In the genomic region with DNA sequence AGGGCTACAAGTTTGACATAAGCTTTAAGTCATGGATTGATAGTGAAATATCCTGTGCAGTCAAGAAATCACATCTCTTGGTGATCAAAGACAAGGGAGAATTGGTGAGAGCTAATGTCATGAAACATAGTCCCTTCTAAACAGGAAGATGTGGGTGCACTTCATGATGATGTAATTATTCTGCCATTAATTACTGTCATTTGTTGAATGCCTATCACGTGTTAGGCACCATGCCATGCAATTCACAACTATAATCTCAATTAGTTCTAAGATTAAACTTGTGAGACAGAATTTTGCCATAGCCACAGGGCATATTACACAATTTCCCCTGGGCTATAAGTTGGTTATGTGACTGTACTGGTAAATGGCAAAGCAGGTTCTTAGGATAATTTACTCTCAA, we compare ENCODE assay signal across 28 mouse cellular contexts. TPM values are rescaled to one million over a fixed set of nuclear protein-coding genes. Genes with fewer than 3 reads are reported as not detected.
DNase-seq lines count a peak whose midpoint lies in the region; ATAC-seq lines count a peak whose summit lies in the region.
"Had no signal": no experiment of that assay in that cellular context is flagged by ENCODE, and none has a peak within 500 bp of the region (broad histone marks: within the 10 kb centered on the region; RNA-seq: fewer than 3 reads in every experiment).

No protein-coding gene starts in this region.

- no peaks in the 10 kb centered on the region for H3K27me3 ChIP-seq in midbrain, embryonic 13.5 days
- no peaks in the 10 kb centered on the region for H3K27me3 ChIP-seq in liver, embryonic 12.5 days (replicated peaks)
- H3K27me3 ChIP-seq: forebrain, embryonic 13.5 days; hindbrain, embryonic 13.5 days; intestine, embryonic 15.5 days had no signal

- no peaks in the 10 kb centered on the region for H3K9me3 ChIP-seq in midbrain, embryonic 13.5 days
- no peaks in the 10 kb centered on the region for H3K9me3 ChIP-seq in liver, embryonic 12.5 days (replicated peaks)
- H3K9me3 ChIP-seq: forebrain, embryonic 10.5 days; forebrain, embryonic 13.5 days; hindbrain, embryonic 10.5 days; hindbrain, embryonic 13.5 days; intestine, embryonic 15.5 days had no signal

- 78% methylated on average over 1 of the region's 1 CpGs for WGBS in midbrain, embryonic 13.5 days
- WGBS in liver, embryonic 12.5 days (ENCODE audit: insufficient replicate concordance), result 67% methylated on average over 1 of the region's 1 CpGs

- H3K9ac ChIP-seq in midbrain, embryonic 13.5 days (replicated peaks), result no peak overlapping the region
- H3K9ac ChIP-seq in liver, embryonic 12.5 days, result no peak overlapping the region
- H3K9ac ChIP-seq: forebrain, embryonic 13.5 days; hindbrain, embryonic 13.5 days; intestine, embryonic 15.5 days had no signal

- H3K4me3 ChIP-seq in midbrain, embryonic 13.5 days (replicated peaks), result no peak overlapping the region
- H3K4me3 ChIP-seq in liver, embryonic 12.5 days, result no peak overlapping the region
- H3K4me3 ChIP-seq: forebrain, embryonic 10.5 days; forebrain, embryonic 13.5 days; hindbrain, embryonic 10.5 days; hindbrain, embryonic 13.5 days; intestine, embryonic 15.5 days had no signal

- DNase-seq in 416B (ENCODE audit: low read depth), result peak; percentile 64
- peak; percentile 26 for DNase-seq in induced T-regulatory cell, adult 2 months (ENCODE audit: low read depth)
- DNase-seq in naive thymus-derived CD4-positive, alpha-beta T cell, adult 2 months (ENCODE audit: low read depth), result peak; percentile 15
- DNase-seq in right cerebral cortex, postnatal 25 days, result no peak
- DNase-seq: adrenal gland, adult 2 months; adrenal gland, postnatal 14 days; B cell, adult 2 months; cerebellum, adult 11 months; cerebellum, adult 2 months; cerebellum, adult 9-11 months; cerebellum, postnatal 25 days; gastrocnemius, postnatal 10 days; gastrocnemius, postnatal 36 days; heart, adult 11 months had no signal

- no peak overlapping the region for H3K27ac ChIP-seq in midbrain, embryonic 13.5 days
- no peak overlapping the region for H3K27ac ChIP-seq in liver, embryonic 12.5 days
- H3K27ac ChIP-seq: forebrain, embryonic 10.5 days; forebrain, embryonic 13.5 days; hindbrain, embryonic 10.5 days; hindbrain, embryonic 13.5 days; intestine, embryonic 15.5 days had no signal

- ATAC-seq in activated CD4-positive, CD25-positive, alpha-beta regulatory T cell, adult 4 months, result peak; percentile 27
- ATAC-seq in midbrain, embryonic 13.5 days, result no peak
- no peak for ATAC-seq in liver, embryonic 12.5 days
- ATAC-seq: forebrain, embryonic 13.5 days; forebrain, embryonic 16.5 days; hindbrain, embryonic 16.5 days; intestine, embryonic 15.5 days; Patski had no signal

- no peaks in the 10 kb centered on the region for H3K4me1 ChIP-seq in midbrain, embryonic 13.5 days (replicated peaks)
- no peaks in the 10 kb centered on the region for H3K4me1 ChIP-seq in liver, embryonic 12.5 days
- H3K4me1 ChIP-seq: forebrain, embryonic 10.5 days; forebrain, embryonic 13.5 days; hindbrain, embryonic 10.5 days; hindbrain, embryonic 13.5 days; intestine, embryonic 15.5 days had no signal

- no peak overlapping the region for H3K4me2 ChIP-seq in midbrain, embryonic 13.5 days (replicated peaks)
- H3K4me2 ChIP-seq in liver, embryonic 12.5 days, result no peak overlapping the region
- H3K4me2 ChIP-seq: forebrain, embryonic 13.5 days; heart, embryonic 11.5 days; hindbrain, embryonic 13.5 days; intestine, embryonic 15.5 days had no signal

- no peaks in the 10 kb centered on the region for H3K36me3 ChIP-seq in midbrain, embryonic 13.5 days
- no peaks in the 10 kb centered on the region for H3K36me3 ChIP-seq in liver, embryonic 12.5 days
- H3K36me3 ChIP-seq: forebrain, embryonic 10.5 days; hindbrain, embryonic 10.5 days; hindbrain, embryonic 13.5 days; intestine, embryonic 15.5 days had no signal

RNA-seq across cellular contexts. Expression of gene Cd69, which starts 28.2 kb away (rescaled TPM):
- polyA plus RNA-seq in activated CD4-positive, CD25-positive, alpha-beta regulatory T cell, adult 4 months (2017; shearing (Covaris generic)), result 100 to 1,000 TPM; 233 to 245 TPM
- not detected in 2 replicates for polyA plus RNA-seq in midbrain, embryonic 13.5 days (2015; fragmentation: Nextera tagmentation; extraction: Ambion mirVana)
- 1.3 TPM in 2 replicates for polyA plus RNA-seq in liver, embryonic 12.5 days (2016; fragmentation: Nextera tagmentation; extraction: Ambion mirVana)
- polyA plus RNA-seq: adrenal gland, adult 2 months; cortical plate, adult 2 months; forebrain, embryonic 13.5 days; forebrain, embryonic 16.5 days; heart, embryonic 11.5 days; heart, postnatal 0 days; hindbrain, embryonic 10.5 days; hindbrain, embryonic 13.5 days; Patski had no signal

Comparison
In these comparisons a context has a peak if more than half of its experiments do, and no peak if none do; other contexts are left out.
1. RNA of gene Cd69, which starts 28.2 kb away (polyA plus RNA-seq): 233 to 245 TPM in activated CD4-positive, CD25-positive, alpha-beta regulatory T cell, adult 4 months; 1.3 TPM in liver, embryonic 12.5 days and not detected in midbrain, embryonic 13.5 days; every median in the first group is over 100 times any median in the second.